Mouse (Mus musculus) neural tube, embryonic 15.5 days (tissue): ENCODE measurements at regions not wholly inside any gene's neighbourhood (a gene's known extent, or its start where the extent isn't known, plus 50 kb on each side); places are given as distances from the start of the nearest gene placed in this dataset.

Experiments used
- ATAC-seq: fragments of 200-750 bp; cut with Nextera tagmentation; 2 replicates; pipeline ENCODE4 v1.8.0; 2017; ENCODE audit warnings: mild to moderate bottlenecking, moderate TSS enrichment, moderate library complexity; ENCODE audit not compliant: low FRiP score
- H3K27ac ChIP-seq: fragments of 300-500 bp; sonication (generic); replicated peaks from 2 replicates; pipeline ENCODE4 v1.5.1; 2015; ENCODE audit warnings: mild to moderate bottlenecking, inconsistent platforms
- H3K27me3 ChIP-seq: fragments of 300-500 bp; sonication (generic); replicated peaks from 2 replicates; pipeline ENCODE4 v1.6.1; 2015; ENCODE audit warnings: inconsistent platforms
- H3K36me3 ChIP-seq: fragments of 300-500 bp; sonication (generic); 2 replicates; pipeline ENCODE4 v1.6.1; 2015; ENCODE audit warnings: inconsistent platforms
- H3K4me1 ChIP-seq: fragments of 300-500 bp; sonication (generic); 2 replicates; pipeline ENCODE4 v1.6.1; 2015; ENCODE audit warnings: inconsistent platforms
- H3K4me2 ChIP-seq: fragments of 300-500 bp; sonication (generic); 2 replicates; pipeline ENCODE4 v1.6.1; 2015; ENCODE audit warnings: inconsistent platforms, mild to moderate bottlenecking, moderate library complexity
- H3K4me3 ChIP-seq: fragments of 300-500 bp; sonication (generic); replicated peaks from 2 replicates; pipeline ENCODE4 v1.5.1; 2015; ENCODE audit warnings: mild to moderate bottlenecking, inconsistent platforms
- H3K9ac ChIP-seq: fragments of 300-500 bp; sonication (generic); replicated peaks from 2 replicates; pipeline ENCODE4 v1.6.1; 2015; ENCODE audit warnings: mild to moderate bottlenecking, inconsistent platforms
- H3K9me3 ChIP-seq: fragments of 300-500 bp; sonication (generic); replicated peaks from 2 replicates; pipeline ENCODE4 v1.6.1; 2016; ENCODE audit warnings: inconsistent platforms
- WGBS: fragments of 180-500 bp; shearing (Covaris S2); methylation state at CpG from one replicate; pipeline ENCODE4 v1.1.7; 2015; ENCODE audit warnings: mixed read lengths; 5-methylcytosine and 5-hydroxymethylcytosine counted together

GRCm38 (mm10) chr1:61353481-61353880 is 285.1 kb upstream of the Pard3b start:
- no peaks in the 10 kb centered on the region for H3K27me3 ChIP-seq
- ATAC-seq = no peak
- no peak overlapping the region for H3K27ac ChIP-seq
- H3K4me1 ChIP-seq = no peaks in the 10 kb centered on the region
- H3K9me3 ChIP-seq = no peaks in the 10 kb centered on the region
- H3K4me3 ChIP-seq = no peak overlapping the region
- 15% methylated on average over 3 of the region's 3 CpGs for WGBS
- H3K36me3 ChIP-seq = no peaks in the 10 kb centered on the region
- no peak overlapping the region for H3K9ac ChIP-seq
- H3K4me2 ChIP-seq = no peak overlapping the region

GRCm38 (mm10) chr1:61355241-61355640 is 283.4 kb upstream of the Pard3b start:
- no peak for ATAC-seq
- no peaks in the 10 kb centered on the region for H3K27me3 ChIP-seq
- WGBS = 71% methylated on average over 5 of the region's 5 CpGs
- H3K4me2 ChIP-seq = no peak overlapping the region
- H3K9me3 ChIP-seq = no peaks in the 10 kb centered on the region
- H3K4me1 ChIP-seq = peaks cover 11% of the 10 kb centered on the region
- no peak overlapping the region for H3K27ac ChIP-seq
- no peak overlapping the region for H3K4me3 ChIP-seq
- no peak overlapping the region for H3K9ac ChIP-seq
- H3K36me3 ChIP-seq = no peaks in the 10 kb centered on the region

GRCm38 (mm10) chr1:61359011-61359930 is 279.4 kb upstream of the Pard3b start:
- H3K4me3 ChIP-seq = no peak overlapping the region
- no peaks in the 10 kb centered on the region for H3K9me3 ChIP-seq
- no peak; the same call in 1 of the 2 replicates for ATAC-seq
- no peak overlapping the region for H3K9ac ChIP-seq
- no peaks in the 10 kb centered on the region for H3K36me3 ChIP-seq
- H3K4me1 ChIP-seq = peaks cover 11% of the 10 kb centered on the region
- H3K4me2 ChIP-seq = no peak overlapping the region; the same call in 1 of the 2 replicates
- H3K27me3 ChIP-seq = no peaks in the 10 kb centered on the region
- no peak overlapping the region for H3K27ac ChIP-seq
- 52% methylated on average over 19 of the region's 19 CpGs for WGBS

GRCm38 (mm10) chr1:61372581-61372980 is 266.0 kb upstream of the Pard3b start:
- 70% methylated on average over 4 of the region's 4 CpGs for WGBS
- ATAC-seq = no peak
- Histone ChIP-seq H3K27ac (no peak overlapping the region), H3K4me3 (no peak overlapping the region), H3K4me1 (peaks cover 8% of the 10 kb centered on the region), H3K36me3 (no peaks in the 10 kb centered on the region), H3K9ac (no peak overlapping the region), H3K4me2 (no peak overlapping the region), H3K9me3 (no peaks in the 10 kb centered on the region), H3K27me3 (no peaks in the 10 kb centered on the region)

- H3K27ac ChIP-seq = no peak overlapping the region
- H3K36me3 ChIP-seq = no peaks in the 10 kb centered on the region
- H3K27me3 ChIP-seq = no peaks in the 10 kb centered on the region
- no peak overlapping the region for H3K9ac ChIP-seq
- H3K4me1 ChIP-seq = peaks cover 15% of the 10 kb centered on the region
- H3K4me3 ChIP-seq = no peak overlapping the region
- 78% methylated on average over 17 of the region's 17 CpGs for WGBS
- H3K4me2 ChIP-seq = no peak overlapping the region
- no peak for ATAC-seq
- no peaks in the 10 kb centered on the region for H3K9me3 ChIP-seq
Observed at GRCm38 (mm10) chr1:61373661-61374491, 264.7 kb upstream of the Pard3b start.

GRCm38 (mm10) chr1:61376417-61376816 is 262.2 kb upstream of the Pard3b start:
- no peaks in the 10 kb centered on the region for H3K27me3 ChIP-seq
- peaks cover 25% of the 10 kb centered on the region for H3K4me1 ChIP-seq
- no peak overlapping the region for H3K9ac ChIP-seq
- no peak overlapping the region for H3K27ac ChIP-seq
- no peak overlapping the region for H3K4me2 ChIP-seq
- 57% methylated on average over 4 of the region's 4 CpGs for whole genome bisulfite sequencing
- no peak for ATAC-seq
- H3K4me3 ChIP-seq = no peak overlapping the region
- no peaks in the 10 kb centered on the region for H3K36me3 ChIP-seq
- H3K9me3 ChIP-seq = no peaks in the 10 kb centered on the region

GRCm38 (mm10) chr1:61377070-61377469 is 261.6 kb upstream of the Pard3b start:
- H3K4me2 ChIP-seq = peak overlapping the region; percentile 36
- no peaks in the 10 kb centered on the region for H3K9me3 ChIP-seq
- H3K36me3 ChIP-seq = no peaks in the 10 kb centered on the region
- H3K4me1 ChIP-seq = peaks cover 25% of the 10 kb centered on the region
- no peak overlapping the region for H3K4me3 ChIP-seq
- no peak overlapping the region for H3K27ac ChIP-seq
- no peak for ATAC-seq
- WGBS = under 1% methylated on average over 7 of the region's 7 CpGs
- H3K27me3 ChIP-seq = no peaks in the 10 kb centered on the region
- 0 out of 2 replicates have a peak overlapping the region, but pooled peaks have one; percentile 17 for H3K9ac ChIP-seq

GRCm38 (mm10) chr1:61378240-61378639 is 260.4 kb upstream of the Pard3b start:
- Histone ChIP-seq H3K4me3 (no peak overlapping the region), H3K4me2 (no peak overlapping the region), H3K27ac (no peak overlapping the region), H3K9me3 (no peaks in the 10 kb centered on the region), H3K9ac (no peak overlapping the region), H3K27me3 (no peaks in the 10 kb centered on the region), H3K36me3 (no peaks in the 10 kb centered on the region), H3K4me1 (peaks cover 25% of the 10 kb centered on the region)
- 73% methylated on average over 8 of the region's 8 CpGs for WGBS
- ATAC-seq = no peak

- Histone ChIP-seq H3K36me3 (no peaks in the 10 kb centered on the region), H3K27me3 (no peaks in the 10 kb centered on the region), H3K4me2 (no peak overlapping the region), H3K9me3 (no peaks in the 10 kb centered on the region), H3K4me3 (no peak overlapping the region), H3K4me1 (peaks cover 25% of the 10 kb centered on the region), H3K9ac (no peak overlapping the region), H3K27ac (no peak overlapping the region)
- ATAC-seq = no peak
- 51% methylated on average over 21 of the region's 21 CpGs for WGBS
Observed at GRCm38 (mm10) chr1:61379771-61380517, 258.7 kb upstream of the Pard3b start.

GRCm38 (mm10) chr1:61387587-61387986 is 251.0 kb upstream of the Pard3b start:
- Histone ChIP-seq H3K27ac (no peak overlapping the region), H3K36me3 (no peaks in the 10 kb centered on the region), H3K4me2 (no peak overlapping the region), H3K9me3 (no peaks in the 10 kb centered on the region), H3K27me3 (no peaks in the 10 kb centered on the region), H3K4me1 (no peaks in the 10 kb centered on the region), H3K4me3 (no peak overlapping the region), H3K9ac (no peak overlapping the region)
- WGBS = 42% methylated on average over 4 of the region's 4 CpGs
- ATAC-seq = no peak

- Histone ChIP-seq H3K9ac (no peak overlapping the region), H3K36me3 (no peaks in the 10 kb centered on the region), H3K27ac (no peak overlapping the region), H3K9me3 (no peaks in the 10 kb centered on the region), H3K4me3 (no peak overlapping the region), H3K4me1 (no peaks in the 10 kb centered on the region), H3K27me3 (no peaks in the 10 kb centered on the region), H3K4me2 (no peak overlapping the region)
- 30% methylated on average over 6 of the region's 6 CpGs for WGBS
- peak; percentile 66; the same call in 1 of the 2 replicates for ATAC-seq
Observed at GRCm38 (mm10) chr1:61397796-61398195, 240.8 kb upstream of the Pard3b start.
